Mouse (Mus musculus) MEL (cell line): Measurements from ENCODE around the gene Gpx1. TPM values are rescaled to one million over a fixed set of nuclear protein-coding genes. Genes with fewer than 3 reads are reported as not detected.

ENCODE experiments used
- DNase-seq: peaks from one replicate; pipeline ENCODE4 v3.0.0; 2011; ENCODE audit warnings: low read depth, low spot score
- H3K27ac ChIP-seq: 2 replicates; pipeline ENCODE4 v1.5.1; 2012; ENCODE audit warnings: low read depth, mild to moderate bottlenecking, control low read depth, low read length, moderate library complexity; ENCODE audit not compliant: control insufficient read depth
- H3K27me3 ChIP-seq, 2 experiments: fragments of 150-350 bp in 1 of 2; sonication (generic) in 1 of 2; 2 replicates each; pipeline ENCODE4 v1.6.1; 2012; ENCODE audit warnings: low read length in 2 of 2, mild to moderate bottlenecking in 2 of 2, improper control_type of control experiment in 1 of 2, moderate library complexity in 1 of 2; ENCODE audit not compliant: insufficient read depth in 2 of 2, control insufficient read depth in 1 of 2
- H3K36me3 ChIP-seq, 2 experiments: 2 replicates each; pipeline ENCODE4 v1.6.1; 2012 to 2014; ENCODE audit warnings: low read length in 2 of 2, improper control_type of control experiment in 1 of 2, inconsistent platforms in 1 of 2, mild to moderate bottlenecking in 1 of 2; ENCODE audit not compliant: insufficient read depth in 2 of 2, control insufficient read depth in 1 of 2
- H3K4me1 ChIP-seq, 2 experiments: fragments of 150-350 bp in 1 of 2; sonication (generic) in 1 of 2; 2 replicates each; pipeline ENCODE4 v1.6.1; 2012; ENCODE audit warnings: low read length in 2 of 2, improper control_type of control experiment in 1 of 2, mild to moderate bottlenecking in 1 of 2; ENCODE audit not compliant: insufficient read depth in 2 of 2, control insufficient read depth in 1 of 2
- H3K4me3 ChIP-seq, 2 experiments: fragments of 150-350 bp in 1 of 2; sonication (generic) in 1 of 2; 2 replicates each; pipeline ENCODE4 v1.5.1; 2012; ENCODE audit warnings: low read depth in 2 of 2, low read length in 2 of 2, mild to moderate bottlenecking in 2 of 2, moderate library complexity in 2 of 2, control low read depth in 1 of 2, improper control_type of control experiment in 1 of 2; ENCODE audit not compliant: control insufficient read depth in 1 of 2, insufficient read depth in 1 of 2
- H3K79me2 ChIP-seq: 2 replicates; pipeline ENCODE4 v1.6.1; 2012; ENCODE audit warnings: mild to moderate bottlenecking, low read length, moderate library complexity; ENCODE audit not compliant: control insufficient read depth, poor library complexity, insufficient read depth
- H3K9ac ChIP-seq: 2 replicates; pipeline ENCODE4 v1.6.1; 2012; ENCODE audit warnings: low read depth, mild to moderate bottlenecking, control low read depth, low read length, moderate library complexity; ENCODE audit not compliant: control insufficient read depth, poor library complexity, severe bottlenecking
- H3K9me3 ChIP-seq: fragments of 150-350 bp; sonication (generic); replicated peaks from 2 replicates; pipeline ENCODE4 v1.6.1; 2012; ENCODE audit warnings: mild to moderate bottlenecking, low read length, improper control_type of control experiment, moderate library complexity; ENCODE audit not compliant: insufficient read depth
- BHLHE40 ChIP-seq: IDR thresholded peaks from 2 replicates; pipeline ENCODE4 v1.6.1; 2012; ENCODE audit warnings: low read depth, mild to moderate bottlenecking, inconsistent platforms, low read length, improper control_type of control experiment, borderline replicate concordance
- CHD1 ChIP-seq: IDR thresholded peaks from 2 replicates; pipeline ENCODE4 v1.6.1; 2012; ENCODE audit warnings: low read depth, mild to moderate bottlenecking, inconsistent platforms, low read length, improper control_type of control experiment
- E2F4 ChIP-seq: IDR thresholded peaks from 2 replicates; pipeline ENCODE4 v1.6.1; 2011; ENCODE audit warnings: low read depth, low read length, improper control_type of control experiment, borderline replicate concordance
- ELF1 ChIP-seq: IDR thresholded peaks from 2 replicates; pipeline ENCODE4 v1.6.1; 2014; ENCODE audit warnings: low read depth, mild to moderate bottlenecking, inconsistent platforms, low read length, improper control_type of control experiment, moderate library complexity
- ETS1 ChIP-seq: IDR thresholded peaks from 2 replicates; pipeline ENCODE4 v1.6.1; 2012; ENCODE audit warnings: low read depth, mild to moderate bottlenecking, inconsistent platforms, low read length, improper control_type of control experiment, moderate library complexity
- KAT2A ChIP-seq: conservative IDR thresholded peaks from 2 replicates; pipeline ENCODE4 v1.6.1; 2012; ENCODE audit warnings: low read depth, low read length, improper control_type of control experiment, inconsistent platforms
- MAFK ChIP-seq: IDR thresholded peaks from 2 replicates; pipeline ENCODE4 v1.6.1; 2011; ENCODE audit warnings: low read depth, mild to moderate bottlenecking, low read length, improper control_type of control experiment, borderline replicate concordance
- MAZ ChIP-seq: IDR thresholded peaks from 2 replicates; pipeline ENCODE4 v1.6.1; 2012; ENCODE audit warnings: low read depth, mild to moderate bottlenecking, inconsistent platforms, low read length, improper control_type of control experiment
- MEF2A ChIP-seq: IDR thresholded peaks from 2 replicates; pipeline ENCODE4 v1.6.1; 2014; ENCODE audit warnings: low read depth, mild to moderate bottlenecking, inconsistent platforms, low read length, improper control_type of control experiment; ENCODE audit not compliant: poor library complexity, insufficient replicate concordance, severe bottlenecking; ENCODE audit errors: extremely low read depth
- MXI1 ChIP-seq: IDR thresholded peaks from 2 replicates; pipeline ENCODE4 v1.6.1; 2011; ENCODE audit warnings: mild to moderate bottlenecking, low read depth, low read length, improper control_type of control experiment
- MYB ChIP-seq: IDR thresholded peaks from 2 replicates; pipeline ENCODE4 v1.6.1; 2011; ENCODE audit warnings: mild to moderate bottlenecking, low read depth, low read length, improper control_type of control experiment
- NELFE ChIP-seq: IDR thresholded peaks from 2 replicates; pipeline ENCODE4 v1.6.1; 2011; ENCODE audit warnings: low read depth, low read length, improper control_type of control experiment
- NRF1 ChIP-seq: IDR thresholded peaks from 2 replicates; pipeline ENCODE4 v1.6.1; 2014; ENCODE audit warnings: low read depth, mild to moderate bottlenecking, inconsistent platforms, low read length, improper control_type of control experiment, moderate library complexity; ENCODE audit not compliant: poor library complexity, insufficient read depth, severe bottlenecking
- POLR2A ChIP-seq, 2 experiments: IDR thresholded peaks; 2 replicates each; pipeline ENCODE4 v1.6.1; 2011 to 2012; ENCODE audit warnings: low read length in 2 of 2, mild to moderate bottlenecking in 2 of 2, control low read depth in 1 of 2, improper control_type of control experiment in 1 of 2, low read depth in 1 of 2, moderate library complexity in 1 of 2; ENCODE audit not compliant: control insufficient read depth in 1 of 2, insufficient read depth in 1 of 2, poor library complexity in 1 of 2
- POLR2AphosphoS2 ChIP-seq: IDR thresholded peaks from 2 replicates; pipeline ENCODE4 v1.6.1; 2011; ENCODE audit warnings: low read length, improper control_type of control experiment
- POLR2AphosphoS5 ChIP-seq: IDR thresholded peaks from 2 replicates; pipeline ENCODE4 v1.6.1; 2012; ENCODE audit warnings: low read depth, borderline replicate concordance, mild to moderate bottlenecking, inconsistent platforms, low read length, moderate library complexity, mixed read lengths
- RAD21 ChIP-seq: IDR thresholded peaks from 2 replicates; pipeline ENCODE4 v1.6.1; 2011; ENCODE audit warnings: mild to moderate bottlenecking, low read depth, low read length, improper control_type of control experiment
- RCOR1 ChIP-seq: IDR thresholded peaks from 2 replicates; pipeline ENCODE4 v1.6.1; 2012; ENCODE audit warnings: low read depth, mild to moderate bottlenecking, inconsistent platforms, low read length, improper control_type of control experiment
- SIN3A ChIP-seq: IDR thresholded peaks from 2 replicates; pipeline ENCODE4 v1.6.1; 2012; ENCODE audit warnings: low read length, improper control_type of control experiment, inconsistent platforms
- SMC3 ChIP-seq: IDR thresholded peaks from 2 replicates; pipeline ENCODE4 v1.6.1; 2011; ENCODE audit warnings: low read depth, low read length, improper control_type of control experiment
- TAL1 ChIP-seq: IDR thresholded peaks from 2 replicates; pipeline ENCODE4 v1.6.1; 2012; ENCODE audit warnings: mild to moderate bottlenecking, inconsistent platforms, low read length, moderate library complexity, mixed read lengths
- TBP ChIP-seq: IDR thresholded peaks from 2 replicates; pipeline ENCODE4 v1.8.0; 2011; ENCODE audit warnings: low read depth, low read length, improper control_type of control experiment
- TCF12 ChIP-seq: IDR thresholded peaks from 2 replicates; pipeline ENCODE4 v1.6.1; 2014; ENCODE audit warnings: low read depth, mild to moderate bottlenecking, inconsistent platforms, low read length, improper control_type of control experiment, moderate library complexity
- USF1 ChIP-seq: IDR thresholded peaks from 2 replicates; pipeline ENCODE4 v1.6.1; 2014; ENCODE audit warnings: low read depth, mild to moderate bottlenecking, inconsistent platforms, low read length, improper control_type of control experiment, moderate library complexity
- USF2 ChIP-seq, 2 experiments: IDR thresholded peaks; 2 replicates each; pipeline ENCODE4 v1.6.1; 2011 to 2012; ENCODE audit warnings: improper control_type of control experiment in 2 of 2, low read length in 2 of 2, borderline replicate concordance in 1 of 2, inconsistent platforms in 1 of 2, low read depth in 1 of 2, mild to moderate bottlenecking in 1 of 2; ENCODE audit not compliant: insufficient read depth in 1 of 2
- ZKSCAN1 ChIP-seq: IDR thresholded peaks from 2 replicates; pipeline ENCODE4 v1.6.1; 2012; ENCODE audit warnings: low read depth, mild to moderate bottlenecking, inconsistent platforms, low read length, improper control_type of control experiment, moderate library complexity
- ZMIZ1 ChIP-seq: IDR thresholded peaks from 2 replicates; pipeline ENCODE4 v1.6.1; 2012; ENCODE audit warnings: low read depth, mild to moderate bottlenecking, inconsistent platforms, low read length, improper control_type of control experiment, moderate library complexity
- ZNF384 ChIP-seq: IDR thresholded peaks from 2 replicates; pipeline ENCODE4 v1.6.1; 2012; ENCODE audit warnings: low read depth, mild to moderate bottlenecking, inconsistent platforms, low read length, improper control_type of control experiment
- polyA plus RNA-seq, 2 experiments: library from polyadenylated mRNA; stranded (reverse) in 1 of 2; unstranded in 1 of 2; fragments of >175 nt in 1 of 2; fragments of >200 nt in 1 of 2; gene quantifications; 2 replicates each; pipeline versions ENCODE4 v1.2.1 to v1.2.4; 2012; ENCODE audit warnings: low replicate concordance in 2 of 2, low read depth in 1 of 2; ENCODE audit not compliant: insufficient read length in 2 of 2, insufficient read depth in 1 of 2, missing spikeins in 1 of 2
- total RNA-seq: library from RNA; depleted of rRNA; stranded (reverse); fragments of 300-350 nt; gene quantifications from 2 replicates; pipeline ENCODE4 v1.2.3, GENCODE M21; 2012

Gpx1 gene
- total and polyA plus RNA-seq, 3 experiments: 1,085 to 1,351 (median 1,266) TPM

DNA sequence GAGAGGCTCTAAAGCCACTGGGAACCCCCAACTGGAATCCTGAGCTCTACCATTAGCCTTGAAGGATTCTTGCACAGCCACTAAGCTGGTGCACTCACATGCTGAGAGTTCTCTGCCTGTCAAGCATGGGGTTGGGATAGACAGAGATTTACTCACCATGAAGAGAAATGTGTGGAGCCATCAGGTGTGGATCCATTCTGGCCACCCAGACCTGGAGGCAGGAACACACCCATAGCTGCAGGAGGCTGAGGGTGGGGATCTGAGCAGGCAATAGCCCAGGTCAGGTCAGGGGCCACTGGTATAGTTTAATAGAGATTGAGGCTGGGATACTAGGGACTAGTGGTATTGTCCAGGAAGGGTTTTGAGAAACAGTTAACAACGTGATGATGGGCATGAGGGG, 33.5 kb upstream of the Gpx1 start:
- Histone ChIP-seq H3K36me3 (peaks cover 0 to 30% of the 10 kb centered on the region in 2 experiments; a peak in 3 of 4 replicates), H3K4me3 (peak overlapping the region; percentile 75 to 83), H3K79me2 (peaks cover 41% of the 10 kb centered on the region), H3K9me3 (no peaks in the 10 kb centered on the region), H3K4me1 (peaks cover 4 to 19% of the 10 kb centered on the region in 2 experiments; a peak in 3 of 4 replicates), H3K9ac (peak overlapping the region; percentile 83), H3K27ac (peak overlapping the region; percentile 81), H3K27me3 (no peaks in the 10 kb centered on the region)
- TF ChIP-seq RAD21: no peak
- TF ChIP-seq MAFK: no peak
- TF ChIP-seq MXI1: no peak
- TF ChIP-seq NRF1: 0 out of 2 replicates have a peak, but pooled peaks have one; percentile 5
- peak; percentile 30 for DNase-seq

DNA sequence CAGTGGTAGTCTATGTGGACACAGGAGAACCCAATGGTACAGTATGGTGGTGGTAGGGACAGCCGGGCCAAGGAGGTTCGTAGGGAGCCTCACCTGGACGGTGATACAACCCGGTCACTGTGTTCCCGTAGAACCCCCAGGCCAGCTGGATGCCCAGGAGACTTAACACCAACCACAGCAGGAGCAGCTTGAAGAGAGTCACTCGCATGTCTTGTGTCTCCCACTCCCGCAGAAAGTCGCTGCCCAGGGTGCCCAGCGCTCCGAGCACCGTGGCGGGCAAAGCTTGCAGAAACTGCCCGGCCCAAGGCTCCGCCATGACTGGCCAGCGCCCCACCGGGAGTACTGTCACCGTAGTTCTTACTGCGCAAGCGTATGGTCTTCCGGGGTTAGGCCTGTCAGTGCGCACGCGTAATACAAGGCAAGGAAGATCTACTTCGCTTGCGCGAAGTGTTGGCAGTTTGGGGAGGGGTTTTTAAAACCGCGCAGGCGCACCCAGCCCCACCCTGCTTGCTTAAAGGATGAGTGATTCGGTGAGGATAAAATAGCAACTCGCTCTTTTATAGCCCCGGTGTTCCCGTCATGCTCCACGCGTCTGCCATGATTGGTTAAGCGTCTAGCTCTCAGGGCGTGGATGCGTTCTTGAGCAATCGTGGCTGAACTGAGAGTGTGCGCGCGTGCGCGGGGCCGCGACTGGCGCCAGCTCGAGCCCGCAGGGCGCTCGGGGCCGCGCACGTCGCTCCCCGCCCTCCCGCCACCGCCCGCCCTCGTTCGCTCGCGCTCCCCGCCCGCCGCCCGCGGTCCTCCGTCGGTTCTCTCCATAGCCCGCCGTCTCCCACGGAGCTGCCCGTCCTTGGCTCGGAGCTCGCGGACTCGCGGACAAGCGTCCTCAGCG, 32.8 kb upstream of the Gpx1 start, which contains the start of the genes Rhoa and Tcta:
Gene Rhoa, plus strand, starts transcription at position 501 of the 892 bp plus-strand sequence.
Gene Tcta, minus strand, starts transcription at position 532 of the 892 bp plus-strand sequence.
- H3K4me3 ChIP-seq: peak within 1 kb of the TSS; percentile 87 to 98
- peak; percentile 99 for DNase-seq
- H3K9ac ChIP-seq: peak within 1 kb of the TSS; percentile 99
- peaks cover 47% of the 10 kb centered on the region for H3K79me2 ChIP-seq
- H3K4me1 ChIP-seq: peaks cover 4 to 20% of the 10 kb centered on the region in 2 experiments; a peak in 3 of 4 replicates
- no peaks in the 10 kb centered on the region for H3K27me3 ChIP-seq
- H3K27ac ChIP-seq: peak within 1 kb of the TSS; percentile 99
- no peaks in the 10 kb centered on the region for H3K9me3 ChIP-seq
- H3K36me3 ChIP-seq: peaks cover 2 to 36% of the 10 kb centered on the region in 2 experiments; a peak in 3 of 4 replicates
- peak; percentile 49; the same call in 1 of the 2 replicates for TF ChIP-seq TCF12
- no peak for TF ChIP-seq TAL1
- no peak; the same call in 1 of the 2 replicates for TF ChIP-seq KAT2A
- no peak for TF ChIP-seq E2F4
- TF ChIP-seq BHLHE40: no peak
- peak; percentile 99 for TF ChIP-seq ZMIZ1
- no peak for TF ChIP-seq RAD21
- no peak for TF ChIP-seq CHD1
- peak; percentile 85 for TF ChIP-seq MEF2A
- no peak for TF ChIP-seq POLR2AphosphoS5
- no peak for TF ChIP-seq RCOR1
- no peak for TF ChIP-seq MAZ
- TF ChIP-seq ELF1: peak; percentile 95
- peak; percentile 64; the same call in 1 of the 2 replicates for TF ChIP-seq SIN3A
- no peak; the same call in 1 of the 2 replicates for TF ChIP-seq MXI1
- peak; percentile 99 for TF ChIP-seq TBP
- no peak for TF ChIP-seq USF2 (IDR thresholded peaks at IDR 0.05; ENCODE audit: borderline replicate concordance in 1 of 2, insufficient read depth in 1 of 2, low read depth in 1 of 2, low read length in 2 of 2)
- TF ChIP-seq NRF1: peak; percentile 87
- TF ChIP-seq ETS1: no peak
- peak; percentile 57 for TF ChIP-seq MYB
- TF ChIP-seq SMC3: no peak
- TF ChIP-seq USF1: peak; percentile 34
- TF ChIP-seq POLR2A (IDR thresholded peaks at IDR 0.05; ENCODE audit: control insufficient read depth in 1 of 2, insufficient read depth in 1 of 2, low read depth in 1 of 2, low read length in 2 of 2, poor library complexity in 1 of 2): peak; percentile 88 to 100
- no peak for TF ChIP-seq ZNF384
- TF ChIP-seq POLR2AphosphoS2: peak; percentile 96
- TF ChIP-seq ZKSCAN1: no peak
- peak; percentile 100 for TF ChIP-seq NELFE
